Mouse (Mus musculus): ENCODE data around the gene Gm14296.
"Not testable (repeated sequence)": the region's sequence is repeated elsewhere in the genome, so short reads cannot be mapped to it uniquely, and the experiment has no call there.

Gene Gm14296

DNA sequence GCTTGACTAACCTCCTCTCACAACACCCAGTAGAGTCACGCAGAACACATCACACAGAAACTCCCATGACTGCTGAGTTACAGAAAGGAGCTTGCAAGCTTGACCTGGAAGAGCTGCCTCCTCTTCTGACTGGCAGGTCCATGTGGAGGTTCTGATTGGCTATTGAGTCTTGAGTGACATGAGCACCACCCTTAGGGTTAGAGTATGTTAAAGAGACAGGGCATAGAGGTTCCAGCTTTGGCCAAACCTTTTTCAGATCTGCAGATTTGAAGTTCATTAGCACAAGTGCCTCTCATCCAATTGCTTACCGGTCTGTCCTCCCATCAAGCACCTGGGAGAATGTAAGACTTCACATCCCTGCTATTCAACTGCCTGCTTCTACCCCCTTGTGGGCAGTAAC, at the start of gene Gm14296:
TSS of gene Gm14296 (minus strand) at position 101 of the 400 bp plus-strand sequence.
- DNase-seq = not testable (repeated sequence)

DNA sequence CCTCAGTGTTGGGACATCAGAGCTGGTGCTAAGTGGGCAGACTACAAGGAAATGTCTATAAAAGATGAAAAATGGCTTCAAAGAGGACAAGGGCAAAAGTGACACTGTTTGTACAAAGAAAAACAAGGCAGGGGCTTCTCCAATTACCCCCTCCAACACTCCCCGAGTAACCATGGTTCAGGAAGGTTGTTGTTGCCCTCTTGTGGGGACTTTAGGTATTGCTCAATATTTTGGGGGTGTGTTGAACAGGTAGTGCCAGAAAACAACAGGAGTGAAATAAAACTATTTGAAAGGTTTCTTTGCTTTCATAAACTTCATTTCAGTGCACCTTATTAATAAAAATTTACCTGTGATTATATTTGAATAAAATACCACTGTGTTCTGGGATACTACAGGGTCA, 22.1 kb downstream of the Gm14296 start:
- not testable (repeated sequence) for DNase-seq
